Mouse (Mus musculus) right cerebral cortex, postnatal 36 days (tissue): Measurements from ENCODE around the gene Xylt1.

Source experiments
- DNase-seq, 2 experiments: peaks; one replicate each; pipeline ENCODE4 v3.0.0; 2022; ENCODE audit warnings: low spot score in 2 of 2, mixed read lengths in 1 of 2

The Xylt1 gene

DNA sequence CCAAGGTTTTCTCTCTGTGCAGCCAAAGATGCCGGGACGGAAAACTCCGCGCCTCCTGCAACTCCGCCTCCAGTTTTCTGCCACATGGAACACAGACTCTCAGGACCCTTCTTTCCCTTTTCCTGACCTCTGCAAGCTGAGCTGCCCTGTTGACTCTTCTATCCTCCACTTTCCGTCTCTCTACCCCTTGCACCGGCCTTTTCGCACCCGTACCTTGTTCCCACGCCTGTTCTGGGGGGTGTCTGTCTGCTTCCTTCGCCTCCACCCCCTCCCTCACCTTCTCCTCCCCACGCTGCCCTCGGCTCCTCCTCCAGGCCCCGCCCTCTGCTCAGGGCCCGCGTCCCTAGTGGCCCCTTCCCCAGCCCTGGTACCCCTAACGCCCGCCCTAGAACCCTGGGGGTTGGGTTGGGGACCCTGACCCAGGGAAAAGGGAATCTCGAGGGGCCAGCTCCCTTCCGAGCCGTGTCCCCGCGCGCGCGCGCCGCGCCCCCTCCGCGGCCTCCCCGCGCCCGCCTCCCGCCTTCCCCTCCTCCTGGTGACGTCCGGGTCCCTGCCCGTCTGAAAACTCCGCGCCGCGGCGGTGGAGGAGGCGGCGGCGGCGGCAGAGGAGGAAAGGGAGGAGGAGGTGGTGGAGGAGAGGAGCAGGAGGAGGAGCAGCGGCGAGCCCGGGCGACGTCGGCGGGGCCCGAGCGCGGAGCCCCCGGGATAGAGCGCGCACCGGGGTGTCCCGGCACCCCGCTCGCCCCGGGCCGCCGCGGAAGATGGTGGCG lies at the start of gene Xylt1:
Gene Xylt1, plus strand, starts transcription at position 562 of the 770 bp plus-strand sequence.
- DNase-seq, result peak; percentile 66 to 70

DNA sequence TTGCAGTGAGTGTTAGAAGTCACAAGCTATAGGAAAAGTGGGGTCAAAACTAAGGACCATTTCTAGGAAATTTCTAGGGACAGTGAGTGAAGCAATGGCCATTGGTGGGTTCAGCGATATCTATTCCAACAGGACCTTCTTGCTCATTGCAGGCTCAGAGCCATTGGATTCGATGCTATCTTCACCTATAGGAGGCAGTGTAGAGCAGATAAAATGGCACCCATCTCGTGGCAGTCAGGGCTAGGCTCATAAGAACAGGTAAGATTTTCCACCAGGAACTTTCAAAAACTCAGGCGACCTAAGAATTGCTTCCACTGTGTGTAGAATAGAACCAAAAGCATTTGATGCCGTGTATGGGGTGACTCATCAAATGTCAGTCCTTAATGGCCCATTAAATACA lies 46.8 kb upstream of the Xylt1 start:
- no peak for DNase-seq

DNA sequence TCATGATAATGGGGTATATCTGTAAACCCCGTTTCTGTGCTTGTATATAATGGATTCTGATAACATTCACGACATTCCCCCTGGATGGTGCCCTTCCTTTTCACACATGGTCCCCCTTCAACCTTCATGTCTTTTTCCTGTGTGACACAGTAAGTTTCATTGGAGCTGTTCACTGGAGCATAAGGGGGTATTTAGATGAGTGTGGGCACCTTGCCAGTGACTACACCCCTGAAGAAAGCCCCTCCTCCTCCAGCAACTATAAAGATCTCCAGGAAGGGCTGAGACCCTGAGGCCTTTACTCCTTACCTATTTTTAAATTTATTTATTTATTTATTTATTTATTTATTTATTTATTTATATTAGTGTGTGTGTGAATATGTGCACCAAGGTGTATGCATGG lies 24.5 kb upstream of the Xylt1 start:
- no peak for DNase-seq

DNA sequence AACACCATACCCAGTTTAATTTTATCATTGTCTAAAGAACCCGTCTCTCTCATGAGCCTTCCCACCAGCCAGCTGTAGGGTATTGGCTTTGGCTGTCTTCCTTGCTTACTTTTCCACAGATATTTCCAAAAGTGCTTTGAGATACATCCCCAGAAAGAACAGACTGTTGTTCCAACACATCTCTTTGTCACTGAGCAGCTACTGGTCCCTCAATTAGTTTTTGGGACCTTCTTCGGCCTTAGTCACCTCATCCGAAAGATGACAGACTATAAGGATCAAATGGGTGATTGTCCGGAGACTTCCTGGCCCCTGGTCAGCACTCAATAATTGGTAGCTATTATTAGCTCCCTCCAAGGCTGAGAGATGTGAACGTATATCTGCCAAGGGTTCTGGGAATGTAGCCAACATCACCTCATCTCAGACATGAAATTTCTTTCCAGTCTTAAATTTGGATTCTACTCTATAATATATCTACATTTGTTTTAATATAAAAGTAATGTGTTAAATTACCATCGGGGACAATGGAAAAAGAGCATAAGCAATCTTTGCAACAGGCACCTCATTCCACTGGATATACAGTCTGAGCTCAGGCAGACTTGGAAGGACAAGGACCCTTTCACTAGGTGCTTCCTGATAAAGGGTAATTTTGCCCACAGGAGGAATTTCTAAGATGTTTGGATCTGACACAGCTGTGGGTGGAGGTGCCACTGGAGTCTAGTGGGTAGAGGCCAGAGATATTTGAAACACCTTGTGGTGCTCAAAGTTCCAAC lies 23.2 kb upstream of the Xylt1 start:
- peak; percentile 4 to 45 for DNase-seq

DNA sequence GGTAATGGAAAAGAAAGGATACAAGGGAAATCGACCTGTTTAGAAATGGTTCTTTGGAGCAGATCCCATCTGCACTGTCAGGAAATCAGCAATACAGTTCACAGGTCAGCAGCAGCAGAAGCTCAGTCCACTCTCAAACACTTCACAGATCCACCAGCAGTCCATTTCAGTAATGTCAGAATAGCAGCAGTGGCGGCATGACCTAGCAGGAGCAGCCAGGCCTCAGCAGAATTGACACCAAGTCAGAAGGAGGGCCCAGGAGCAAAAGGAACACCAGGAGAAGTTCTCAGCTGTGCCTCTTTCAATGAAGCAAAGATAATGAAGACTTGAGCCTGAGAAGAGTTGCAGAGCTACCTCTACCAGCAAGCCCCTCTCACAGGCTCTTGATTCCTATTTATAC lies 19.5 kb upstream of the Xylt1 start:
- DNase-seq, result no peak

DNA sequence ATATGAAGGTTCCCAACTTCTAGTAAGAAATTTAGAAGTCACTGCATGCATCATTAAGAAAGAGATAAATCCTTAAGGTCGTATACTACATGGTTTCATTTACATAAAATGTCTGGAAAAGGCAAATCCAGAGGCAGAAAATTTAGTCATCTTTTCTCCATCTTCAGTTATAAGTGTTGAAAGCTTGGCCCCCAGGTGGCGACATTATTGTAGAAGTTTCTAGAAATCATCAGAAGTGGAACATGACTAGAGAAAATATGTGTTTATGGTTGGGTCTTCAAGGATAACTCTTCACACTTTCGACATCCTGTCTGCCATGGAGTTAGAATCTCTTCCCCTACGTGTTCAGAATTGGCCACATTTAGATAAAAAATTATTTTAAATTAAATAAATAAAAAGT lies 18.3 kb upstream of the Xylt1 start:
- no peak for DNase-seq

DNA sequence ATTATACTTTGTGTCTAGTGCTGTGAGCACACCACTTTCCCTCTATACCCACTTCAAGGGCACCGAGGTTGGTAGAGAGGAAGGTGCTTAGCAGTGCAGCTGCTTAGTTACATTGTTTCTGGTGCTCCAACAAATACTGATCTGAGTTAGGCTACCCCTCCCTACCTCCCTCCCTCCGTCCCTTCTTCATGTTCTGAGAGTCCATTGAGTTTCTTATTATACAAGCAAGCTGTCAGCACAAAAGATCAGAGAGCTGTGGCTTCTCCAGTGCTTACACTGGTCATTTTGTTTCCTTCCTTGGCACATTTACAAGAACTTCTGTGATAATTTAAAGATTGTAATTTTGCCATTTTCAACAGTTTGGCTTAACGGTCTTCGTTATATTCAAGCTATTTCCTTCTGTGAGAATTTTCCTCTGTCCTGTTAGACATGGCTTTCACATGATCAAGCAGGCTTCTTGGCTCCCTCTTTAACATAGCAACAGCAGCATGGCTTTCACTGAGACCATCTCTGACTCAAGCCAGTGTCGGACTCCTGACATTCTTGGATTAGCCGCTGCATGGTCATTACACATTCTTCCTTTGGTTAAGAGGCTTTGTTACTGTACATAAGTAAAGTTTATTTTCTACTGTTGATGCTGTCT lies 12.0 kb upstream of the Xylt1 start:
- DNase-seq, result no peak

DNA sequence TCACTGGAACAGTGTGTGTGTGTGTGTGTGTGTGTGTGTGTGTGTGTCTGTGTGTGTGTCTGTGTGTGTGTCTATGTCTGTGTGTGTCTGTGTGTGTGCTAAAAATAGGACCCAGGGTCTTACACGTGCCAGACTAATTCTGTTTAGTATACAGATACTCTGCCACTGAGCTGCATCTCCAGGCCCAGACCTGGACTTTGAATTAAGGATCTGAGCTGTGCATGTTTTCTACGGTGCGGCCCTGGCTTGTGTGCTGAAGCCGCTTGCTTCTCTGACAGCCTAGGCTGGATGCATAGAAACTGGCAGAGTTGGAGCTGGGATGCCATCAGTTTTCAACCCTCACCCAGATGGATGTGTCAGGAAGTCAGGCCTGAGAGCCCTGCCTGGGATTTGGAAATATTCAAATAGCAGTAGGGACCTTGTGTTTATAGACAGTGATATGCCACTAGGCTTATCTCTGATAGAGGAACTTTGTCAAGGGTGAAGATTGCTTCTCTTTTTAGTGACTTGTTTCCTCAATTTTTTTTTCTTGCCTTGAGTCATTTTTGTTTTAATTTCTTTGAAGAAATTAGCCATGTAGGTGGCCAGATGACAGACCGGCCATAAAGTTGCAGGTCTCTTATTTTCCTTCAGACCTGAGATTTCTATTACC lies 11.4 kb upstream of the Xylt1 start:
- DNase-seq, result no peak

DNA sequence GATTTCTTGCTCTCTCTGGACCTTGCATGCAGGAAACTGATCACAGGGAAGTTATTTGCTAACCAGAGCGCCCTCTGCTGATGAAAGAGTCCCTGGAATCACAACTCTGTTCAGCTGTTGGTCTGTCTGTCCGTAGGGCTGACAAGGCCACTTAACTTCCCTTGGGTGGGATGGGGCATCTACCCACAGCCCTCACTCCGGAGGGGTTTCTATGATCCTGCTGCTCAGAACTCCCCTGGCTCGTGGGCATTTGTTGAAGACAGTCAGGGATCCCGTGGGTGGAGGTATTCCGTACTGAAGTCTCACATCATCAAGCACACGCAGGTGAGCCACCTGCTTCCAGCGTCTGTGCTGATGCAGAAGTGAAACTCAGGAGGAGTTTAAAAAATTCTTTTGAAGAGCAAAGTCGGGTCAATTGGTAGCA lies 4.9 kb upstream of the Xylt1 start:
- DNase-seq, result peak in 1 of 2 experiments; percentile 60

DNA sequence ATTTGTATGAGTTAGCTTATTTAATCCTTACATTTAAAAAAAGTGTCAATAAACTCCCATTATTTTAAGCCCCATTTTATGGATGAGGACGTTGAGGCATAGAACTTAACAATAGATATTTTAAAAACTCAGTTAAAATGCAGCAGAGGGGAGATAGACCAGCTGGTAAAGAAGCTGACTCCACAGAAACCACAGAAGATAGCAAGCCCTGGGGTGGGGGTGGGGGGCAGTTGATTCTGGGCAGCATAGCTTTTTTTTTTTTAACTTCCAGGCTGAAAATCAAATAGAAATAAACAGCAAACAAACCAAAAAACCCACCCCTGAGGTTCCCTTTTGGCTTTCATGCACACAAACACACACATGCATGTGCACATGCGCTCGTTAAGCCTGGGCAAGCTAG lies 3.6 kb upstream of the Xylt1 start:
- no peak for DNase-seq

DNA sequence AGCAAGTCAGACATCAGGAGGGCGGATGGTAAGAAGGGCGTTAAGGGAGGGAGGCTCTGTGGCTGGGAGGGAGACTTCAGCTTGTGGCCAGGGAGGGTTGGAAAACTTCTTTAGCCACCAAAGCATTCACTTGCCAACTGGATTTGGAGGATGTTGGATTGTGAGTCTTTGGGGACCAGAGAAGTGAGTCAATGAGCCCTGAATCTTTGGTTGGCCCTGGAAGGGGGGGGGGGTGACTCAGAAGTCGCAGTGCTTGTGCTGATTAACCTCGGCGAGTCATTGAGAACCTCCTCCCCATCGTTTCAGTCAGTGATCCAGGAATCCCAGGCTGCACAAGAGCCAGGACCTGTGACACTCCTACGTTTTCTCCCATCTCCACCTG lies 752 bp upstream of the Xylt1 start:
- DNase-seq, result no peak

DNA sequence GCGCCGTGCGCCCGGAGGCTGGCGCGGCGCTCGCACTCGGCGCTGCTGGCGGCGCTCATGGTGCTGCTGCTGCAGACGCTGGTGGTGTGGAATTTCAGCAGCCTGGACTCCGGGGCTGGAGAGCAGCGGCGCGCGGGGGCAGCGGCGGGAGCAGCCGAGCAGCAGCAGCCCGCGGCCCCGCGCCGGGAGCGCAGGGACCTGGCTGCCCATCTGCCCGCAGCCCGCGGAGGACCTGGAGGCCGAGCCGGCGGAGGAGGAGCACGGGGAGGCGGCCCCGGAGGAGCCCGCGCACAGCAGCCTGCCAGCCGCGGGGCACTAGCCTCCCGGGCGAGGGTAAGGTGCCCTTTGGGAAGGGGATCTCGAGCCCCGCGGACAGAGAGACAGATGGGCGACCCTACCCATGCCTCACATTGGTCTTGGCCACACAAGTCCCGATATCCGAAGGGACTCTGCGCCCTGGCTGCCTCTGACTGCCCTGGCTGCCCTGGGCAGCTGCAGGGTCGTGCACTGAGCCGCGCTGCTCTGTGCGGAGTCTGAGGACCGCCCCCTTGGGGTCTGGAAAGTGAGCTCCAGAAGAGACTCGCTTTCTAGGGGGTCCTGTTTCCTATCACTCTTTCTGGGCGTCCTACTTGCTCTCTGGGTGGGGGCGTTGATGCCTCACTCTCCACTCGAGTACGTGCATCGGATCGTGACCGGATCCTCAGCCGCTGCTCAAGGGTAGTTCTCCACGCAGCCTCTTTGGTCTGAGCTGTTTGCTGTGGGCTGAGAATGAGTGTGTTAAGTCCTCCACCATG lies 606 bp downstream of the Xylt1 start:
- DNase-seq, result no peak

DNA sequence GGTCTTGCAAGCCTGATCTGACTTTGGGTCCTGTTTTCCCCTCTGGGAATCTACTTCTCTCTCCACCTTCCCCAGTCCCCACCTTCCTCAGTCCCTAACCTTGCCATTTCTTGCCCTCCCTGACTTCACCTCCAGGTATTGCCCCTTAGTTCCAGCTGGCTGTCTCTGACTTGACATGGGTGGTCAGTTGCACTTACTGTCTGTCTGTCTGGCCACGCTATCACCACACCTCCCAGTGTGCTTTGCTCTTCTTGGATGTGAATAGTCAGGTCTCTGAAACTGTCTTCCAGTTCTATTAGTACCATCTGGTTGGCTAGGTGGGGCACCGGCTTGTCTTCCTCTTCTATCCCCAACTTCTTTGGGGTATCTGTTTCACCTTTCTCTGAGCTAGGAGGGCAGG lies 1.2 kb downstream of the Xylt1 start:
- DNase-seq, result no peak

DNA sequence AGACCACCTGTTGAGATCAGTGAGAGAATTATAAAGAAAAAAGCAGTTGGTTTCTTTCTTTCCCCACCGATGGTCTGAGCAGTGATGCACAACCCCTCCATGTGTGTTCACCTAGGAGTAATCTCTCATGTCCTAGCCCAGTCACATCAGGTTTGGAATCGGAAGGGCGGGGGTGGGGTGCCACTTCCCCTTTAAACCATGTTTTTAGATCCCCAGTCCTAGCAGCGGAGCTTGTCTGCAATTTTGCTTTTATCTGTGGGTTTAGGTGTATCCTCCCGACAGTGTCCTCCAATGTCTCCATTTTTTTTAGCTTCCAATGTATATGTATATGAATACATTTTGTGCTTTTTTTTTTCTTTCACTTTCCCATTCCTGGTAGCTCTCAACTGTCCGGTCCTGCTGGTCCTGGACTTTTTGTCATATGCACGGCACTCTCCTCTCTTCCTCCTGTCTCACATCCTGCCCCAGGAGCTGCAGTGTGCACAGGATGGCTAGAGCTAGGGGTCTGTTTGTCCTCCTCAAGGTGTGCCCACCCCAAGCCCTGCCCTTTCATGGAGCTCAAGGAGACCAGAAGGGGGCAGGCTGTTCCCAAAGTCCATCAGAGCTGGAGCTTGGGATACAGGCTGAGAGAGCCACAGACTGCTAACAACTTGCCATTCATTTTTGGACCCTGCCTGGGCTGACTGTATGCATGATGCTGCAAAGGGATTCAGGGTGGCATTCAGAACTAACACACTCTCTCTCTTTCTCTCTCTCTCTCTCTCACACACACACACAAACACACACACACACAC lies 2.6 kb downstream of the Xylt1 start:
- DNase-seq, result peak in 1 of 2 experiments; percentile 48

DNA sequence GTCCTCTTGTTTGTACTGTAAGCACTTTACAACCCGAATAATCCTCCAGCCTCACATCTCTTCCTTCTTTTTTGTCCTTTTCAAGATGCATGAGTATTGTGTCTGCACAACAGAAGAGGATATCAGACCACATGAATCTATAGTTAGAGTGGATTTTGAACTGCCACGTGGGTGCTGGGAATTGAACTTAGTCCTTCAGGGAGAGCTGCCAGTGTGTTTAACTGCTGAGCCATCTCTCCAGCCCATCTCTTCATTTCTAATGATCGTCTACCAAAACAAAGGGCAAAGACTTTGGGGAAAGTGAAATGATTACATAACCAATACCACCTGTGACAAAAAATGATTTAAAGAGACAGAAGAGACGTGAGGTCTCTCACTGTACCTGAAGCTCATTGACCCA lies 5.6 kb downstream of the Xylt1 start:
- DNase-seq, result no peak

DNA sequence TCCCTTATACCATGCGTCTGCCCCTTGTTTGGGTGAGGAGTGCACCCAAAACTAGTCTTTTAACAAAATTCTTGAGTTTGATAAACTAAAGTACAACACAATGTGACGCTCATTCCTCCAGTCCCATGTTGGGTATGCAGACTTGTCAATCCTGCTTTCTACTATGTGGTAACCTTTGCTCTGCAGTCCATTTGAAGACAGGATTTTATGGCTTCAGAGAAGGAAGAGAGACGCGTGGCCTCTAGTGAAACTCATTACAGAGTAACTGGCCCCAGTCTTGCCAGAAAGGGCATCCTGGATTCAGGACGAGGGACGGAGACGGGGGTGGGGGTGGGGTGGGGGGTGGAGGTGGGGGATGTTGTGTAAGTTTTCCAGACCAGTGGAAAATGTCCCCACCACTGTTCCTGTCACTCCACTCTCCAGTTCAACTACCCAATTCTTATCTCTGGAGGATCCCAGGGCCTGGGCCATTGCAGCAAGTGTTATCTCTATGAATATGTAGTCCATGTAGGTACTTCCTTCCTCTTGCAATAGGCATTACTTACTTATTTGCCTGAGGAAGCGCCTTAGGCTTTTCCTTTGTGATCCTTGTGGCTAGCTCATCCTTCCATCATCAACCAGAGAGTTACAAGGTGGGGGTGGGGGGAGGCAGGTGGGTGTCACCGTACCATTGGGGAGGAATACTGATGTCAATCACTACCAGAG lies 7.7 kb downstream of the Xylt1 start:
- DNase-seq, result no peak

DNA sequence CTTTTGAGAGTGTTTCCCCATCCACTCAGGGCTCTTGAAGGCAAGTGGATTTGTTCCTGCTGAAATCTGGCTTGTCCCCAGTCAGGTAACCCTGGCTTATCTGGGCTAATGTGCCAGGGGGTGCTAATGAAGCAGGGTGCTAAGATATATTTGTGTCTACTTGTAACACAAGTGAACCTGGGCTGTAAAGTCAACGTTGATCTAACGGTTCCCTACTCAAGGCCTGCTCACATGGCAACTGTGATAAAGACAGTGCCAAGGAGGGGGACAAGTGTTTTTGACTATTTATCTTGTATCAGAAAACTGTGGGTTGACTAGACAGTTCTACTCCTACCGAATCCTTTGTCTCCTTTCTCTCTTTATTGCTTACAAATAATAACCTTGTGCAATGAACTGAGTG lies 8.3 kb downstream of the Xylt1 start:
- DNase-seq, result no peak

DNA sequence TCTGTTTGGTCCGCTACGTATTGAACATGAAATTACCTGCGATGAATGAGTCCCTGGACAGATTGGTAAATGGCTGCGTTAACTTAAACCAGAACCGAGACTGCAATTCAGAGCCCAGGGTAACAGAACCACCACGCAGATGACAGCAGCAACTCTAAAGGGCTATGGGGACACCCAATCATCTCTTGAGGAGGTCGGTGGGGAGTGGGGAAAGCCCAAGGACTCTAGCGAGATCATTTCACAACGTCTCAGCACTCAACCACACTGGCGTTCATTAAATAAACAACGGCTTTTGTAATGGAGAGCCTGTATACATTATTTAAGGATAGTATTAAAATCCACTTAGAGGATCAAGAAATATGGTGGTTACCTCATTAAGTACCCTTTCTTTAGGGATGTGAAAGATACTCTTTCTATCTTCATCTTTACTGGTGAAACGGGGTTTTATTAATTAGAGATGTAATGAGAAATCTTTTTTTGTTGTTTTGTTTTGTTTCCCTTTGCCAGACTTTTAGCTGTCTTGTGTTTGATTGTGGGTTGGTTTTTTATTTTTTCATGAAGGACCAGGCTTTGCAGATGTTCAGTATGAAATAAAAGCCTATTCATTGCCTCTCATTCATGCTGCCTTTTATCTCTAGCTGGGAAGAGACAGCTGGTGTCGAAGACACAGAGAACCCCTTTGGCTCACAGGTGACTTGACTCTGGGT lies 12.2 kb downstream of the Xylt1 start:
- DNase-seq, result no peak

DNA sequence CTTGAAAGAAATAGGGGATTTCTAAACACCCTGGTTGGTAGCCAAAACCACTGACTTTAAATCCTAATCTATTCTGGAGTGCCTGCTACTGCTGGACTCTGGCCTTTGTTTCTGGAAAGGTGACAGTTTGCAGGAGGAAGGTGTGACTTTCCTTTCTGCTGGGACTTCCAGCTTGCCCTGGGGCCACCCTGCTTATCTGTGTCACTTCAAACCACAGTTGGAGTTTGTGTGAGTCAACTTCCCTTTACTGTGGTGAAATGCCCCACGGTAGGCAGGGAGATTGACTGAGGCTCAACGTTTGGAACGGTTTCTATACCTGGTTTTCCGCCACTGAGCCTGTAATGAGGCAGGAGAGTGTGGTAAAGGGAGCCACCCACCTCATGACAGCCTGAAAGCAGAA lies 13.2 kb downstream of the Xylt1 start:
- DNase-seq, result no peak
